Mouse (Mus musculus): ENCODE results near the gene Nat8f4.
"Not testable (repeated sequence)": the region's sequence is repeated elsewhere in the genome, so short reads cannot be mapped to it uniquely, and the experiment has no call there.

Gene Nat8f4

GRCm38 (mm10) chr6:85904642-85905061 is at the start of gene Nat8f4:
TSS of gene Nat8f4 (minus strand) at chr6:85904884.
- not testable (repeated sequence) for TF ChIP-seq GATA4 (IDR thresholded peaks at IDR 0.05; ENCODE audit: insufficient replicate concordance, low read length)

DNA sequence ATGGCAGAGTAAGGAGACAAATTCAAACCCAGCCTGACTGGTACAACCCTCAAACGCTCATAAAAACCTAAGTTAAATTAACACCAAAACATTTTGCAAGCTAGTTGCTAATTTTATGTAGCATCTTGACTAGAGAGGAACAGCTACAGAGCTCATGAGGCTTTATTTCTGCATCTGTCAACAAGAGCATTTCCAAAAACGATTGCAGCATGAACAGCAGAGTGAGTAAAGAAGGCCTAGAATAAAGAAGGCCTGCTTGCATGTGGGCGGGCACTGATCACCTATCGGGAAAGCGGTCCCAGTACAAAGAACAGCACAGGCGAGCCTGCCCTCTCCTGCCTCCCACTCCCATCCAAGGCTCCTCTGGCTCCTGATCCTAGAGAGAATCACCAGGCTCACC is 43.9 kb upstream of the Nat8f4 start:
- no peak for TF ChIP-seq GATA4 (IDR thresholded peaks at IDR 0.05; ENCODE audit: insufficient replicate concordance, low read length)

DNA sequence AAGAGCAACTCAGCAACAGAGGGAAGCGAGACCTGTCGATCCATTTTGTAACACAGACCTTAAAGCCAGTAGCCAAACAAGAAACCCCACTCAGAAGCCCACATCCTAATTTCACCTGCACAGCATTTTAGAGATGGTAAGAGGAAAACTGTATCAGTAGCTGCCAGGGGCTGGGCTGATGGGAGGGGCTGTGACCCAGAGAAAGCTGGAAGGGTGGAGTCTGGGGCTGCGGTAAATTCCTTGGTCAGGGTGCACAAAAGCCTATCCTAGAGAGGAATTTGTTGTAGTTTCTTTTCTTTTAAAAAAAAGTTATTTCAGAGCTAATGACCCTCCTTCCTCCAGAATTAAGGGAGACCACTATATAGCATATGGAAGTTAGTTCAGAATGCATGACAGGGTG is 37.8 kb upstream of the Nat8f4 start:
- no peak for TF ChIP-seq GATA4 (IDR thresholded peaks at IDR 0.05; ENCODE audit: insufficient replicate concordance, low read length)

DNA sequence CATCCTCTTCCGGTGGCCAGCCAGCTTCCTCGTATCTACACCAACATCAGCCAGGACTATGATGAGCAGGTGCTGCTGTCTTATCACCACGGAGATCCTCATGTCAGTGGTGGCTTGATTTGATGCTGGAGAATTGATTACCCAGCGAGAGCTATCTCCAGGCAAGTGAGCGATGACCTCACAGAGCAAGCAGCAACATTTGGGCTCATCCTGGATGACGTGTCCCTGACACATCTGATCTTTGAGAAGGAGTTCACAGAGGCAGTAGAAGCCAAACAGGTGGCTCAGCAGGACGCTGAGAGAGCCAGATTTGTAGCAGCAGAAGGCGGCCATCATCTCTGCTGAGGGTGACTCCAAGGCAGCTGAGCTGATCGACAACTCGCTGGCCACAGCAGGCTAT is 34.0 kb upstream of the Nat8f4 start:
- TF ChIP-seq GATA4 (IDR thresholded peaks at IDR 0.05; ENCODE audit: insufficient replicate concordance, low read length), result no peak

DNA sequence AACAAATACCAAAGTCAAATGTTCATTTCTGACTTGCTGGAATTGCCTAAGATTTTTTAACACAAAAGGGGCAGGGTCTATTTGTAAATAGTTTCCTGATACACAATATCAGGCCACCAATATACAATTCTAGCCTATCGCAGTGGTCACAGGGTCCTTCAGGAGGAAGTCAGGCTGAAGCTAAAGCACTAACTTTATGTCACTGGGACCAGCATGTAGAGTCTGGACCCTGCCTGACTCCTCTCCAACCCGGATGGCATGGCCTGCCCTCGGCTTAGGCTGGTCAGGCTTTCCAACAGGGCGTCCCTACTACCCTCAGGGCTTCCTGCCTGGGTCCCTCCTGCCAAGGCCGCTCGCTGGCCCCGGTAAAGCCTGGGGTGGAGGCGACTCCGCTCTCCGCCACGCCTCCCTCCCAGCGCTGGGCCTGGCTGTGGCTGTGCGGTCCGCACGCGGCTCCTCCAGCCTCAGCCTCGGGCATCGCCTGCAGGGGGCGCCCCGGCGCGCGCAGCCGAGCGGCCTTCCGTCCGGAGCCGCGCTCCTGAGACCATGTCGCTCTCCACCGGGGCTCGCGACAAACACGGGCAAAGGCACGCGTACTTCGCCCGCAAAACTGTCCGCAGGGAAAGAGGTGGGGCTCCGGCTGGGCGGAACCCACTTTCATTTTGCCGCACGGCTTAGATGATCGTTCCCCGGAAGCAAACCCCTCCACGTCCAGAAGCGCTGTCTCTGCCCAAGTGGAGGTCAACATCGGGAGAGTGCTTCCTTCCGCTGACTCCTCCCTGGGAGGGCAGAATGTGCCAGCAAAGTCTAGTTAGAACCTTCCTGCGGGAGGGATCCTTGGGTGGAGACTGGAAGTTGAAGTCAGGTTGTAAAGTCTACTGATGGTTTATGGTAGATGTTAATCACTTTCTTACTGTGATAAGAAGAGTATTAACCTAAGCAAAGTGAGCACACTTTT is 32.1 kb upstream of the Nat8f4 start:
- TF ChIP-seq GATA4 (IDR thresholded peaks at IDR 0.05; ENCODE audit: insufficient replicate concordance, low read length), result peak; percentile 10; the same call in 1 of the 2 replicates

- TF ChIP-seq GATA4 (IDR thresholded peaks at IDR 0.05; ENCODE audit: insufficient replicate concordance, low read length), result no peak
These were observed 31.0 kb upstream of the Nat8f4 start for GRCm38 (mm10) chr6:85935646-85936045.

GRCm38 (mm10) chr6:85934047-85934446 is 29.4 kb upstream of the Nat8f4 start:
- no peak for TF ChIP-seq GATA4 (IDR thresholded peaks at IDR 0.05; ENCODE audit: insufficient replicate concordance, low read length)

DNA sequence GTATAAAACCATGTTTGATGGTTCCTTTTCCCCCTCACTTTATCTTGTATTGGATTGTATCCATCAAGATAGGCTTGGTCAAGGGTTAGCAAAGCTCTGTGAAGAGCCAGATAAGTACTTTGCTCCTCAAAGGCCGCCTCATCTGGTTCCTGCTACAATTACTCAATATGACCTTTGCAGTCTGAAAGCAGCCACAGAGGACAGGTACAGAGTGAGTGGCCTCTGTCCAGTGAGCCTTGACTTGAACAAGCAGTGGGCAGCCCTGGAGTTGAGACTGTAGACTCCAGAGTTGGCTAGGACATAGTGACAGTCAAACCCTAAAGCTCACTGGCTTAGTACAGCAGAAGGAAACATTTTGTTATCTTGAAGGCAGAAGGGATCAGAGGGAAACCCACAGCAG is 24.6 kb upstream of the Nat8f4 start:
- no peak; the same call in 1 of the 2 replicates for TF ChIP-seq GATA4 (IDR thresholded peaks at IDR 0.05; ENCODE audit: insufficient replicate concordance, low read length)

DNA sequence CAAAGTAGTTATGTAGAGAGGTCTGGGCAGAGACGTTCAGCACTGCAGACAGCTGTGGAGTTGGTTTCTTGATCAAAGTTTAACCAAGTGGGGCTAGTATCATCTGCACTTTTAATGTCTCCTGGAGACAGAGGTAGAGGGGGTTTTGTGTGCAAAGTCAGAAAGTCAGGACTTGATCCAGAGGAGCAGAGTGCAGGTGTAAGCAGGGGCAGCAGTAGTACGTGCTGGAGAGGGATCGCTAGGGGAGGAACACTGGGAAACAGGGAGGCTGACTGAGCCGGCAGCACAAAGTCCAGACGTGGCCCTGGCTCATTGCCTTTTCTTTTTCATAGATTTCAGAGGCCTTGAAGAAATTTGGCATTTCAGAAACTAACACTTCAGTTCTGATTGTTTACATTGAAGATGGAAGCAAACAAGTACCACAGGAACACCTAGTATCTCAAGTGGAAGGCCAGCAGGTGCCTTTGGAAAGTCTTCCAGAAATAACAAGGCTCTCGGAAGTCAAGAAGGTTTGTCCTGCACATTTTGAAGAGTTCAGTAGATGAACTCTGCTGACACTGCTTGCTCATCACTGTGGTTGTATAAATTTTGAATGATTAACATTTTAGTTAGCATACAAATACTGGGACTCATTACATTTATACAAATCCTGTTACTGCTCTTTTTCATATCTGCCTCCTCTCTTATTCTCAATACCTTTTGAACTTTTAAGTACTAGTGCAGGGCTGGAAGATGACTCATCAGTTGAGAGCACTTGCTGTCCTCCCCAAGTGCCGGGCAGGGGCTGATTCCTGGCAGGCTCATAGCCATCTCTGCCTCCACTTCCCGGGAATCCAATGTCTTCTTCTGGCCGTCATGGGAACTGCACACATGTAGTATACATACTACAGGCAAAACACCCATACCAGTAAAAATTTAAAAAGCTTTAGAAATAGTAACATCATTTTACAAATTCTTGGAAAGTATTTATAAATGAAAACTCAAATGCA is 23.1 kb upstream of the Nat8f4 start:
- TF ChIP-seq GATA4 (IDR thresholded peaks at IDR 0.05; ENCODE audit: insufficient replicate concordance, low read length), result no peak

- no peak for TF ChIP-seq GATA4 (IDR thresholded peaks at IDR 0.05; ENCODE audit: insufficient replicate concordance, low read length)
These were observed 22.0 kb upstream of the Nat8f4 start for GRCm38 (mm10) chr6:85926709-85927108.

- no peak for TF ChIP-seq GATA4 (IDR thresholded peaks at IDR 0.05; ENCODE audit: insufficient replicate concordance, low read length)
These were observed 19.0 kb upstream of the Nat8f4 start for GRCm38 (mm10) chr6:85923643-85924042.

DNA sequence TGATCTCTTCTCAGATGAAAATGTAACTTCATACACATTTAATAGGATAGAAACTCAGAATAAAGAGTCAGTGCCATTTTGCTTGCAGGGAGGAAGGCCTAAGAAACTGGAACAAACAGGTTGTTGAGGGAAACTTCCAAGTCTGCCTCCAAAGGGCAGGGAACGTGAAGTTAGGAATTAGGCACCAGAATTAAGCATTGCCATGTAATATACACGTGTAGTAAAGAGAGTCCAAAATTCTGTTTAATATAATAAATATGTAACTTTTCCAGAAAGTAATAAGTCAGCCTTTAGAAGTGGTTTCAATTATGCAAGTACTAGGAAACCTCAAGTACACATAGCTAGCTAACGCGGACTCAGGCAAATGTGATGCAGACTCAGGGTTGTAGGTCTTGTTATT is 14.7 kb upstream of the Nat8f4 start:
- TF ChIP-seq GATA4 (IDR thresholded peaks at IDR 0.05; ENCODE audit: insufficient replicate concordance, low read length), result no peak

DNA sequence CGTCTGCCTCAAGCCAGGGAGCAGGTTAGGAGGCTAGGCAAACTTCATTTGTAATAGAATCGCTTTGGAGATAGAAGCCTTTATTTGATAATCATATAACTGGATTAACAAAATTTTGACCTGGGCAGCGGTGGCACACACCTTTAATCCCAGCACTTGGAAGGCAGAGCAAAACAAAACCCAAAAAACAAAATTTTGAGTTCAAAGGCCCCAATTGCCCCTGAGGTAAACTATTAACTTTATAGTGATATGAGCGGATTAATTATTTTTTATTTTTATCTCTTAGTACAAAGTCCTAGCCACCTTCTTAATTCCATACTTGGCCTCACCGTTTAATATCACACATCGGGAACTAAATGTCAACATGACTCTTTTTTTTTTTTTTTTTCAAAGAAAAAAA is 11.9 kb upstream of the Nat8f4 start:
- TF ChIP-seq GATA4 (IDR thresholded peaks at IDR 0.05; ENCODE audit: insufficient replicate concordance, low read length), result peak; percentile 41; the same call in 1 of the 2 replicates

DNA sequence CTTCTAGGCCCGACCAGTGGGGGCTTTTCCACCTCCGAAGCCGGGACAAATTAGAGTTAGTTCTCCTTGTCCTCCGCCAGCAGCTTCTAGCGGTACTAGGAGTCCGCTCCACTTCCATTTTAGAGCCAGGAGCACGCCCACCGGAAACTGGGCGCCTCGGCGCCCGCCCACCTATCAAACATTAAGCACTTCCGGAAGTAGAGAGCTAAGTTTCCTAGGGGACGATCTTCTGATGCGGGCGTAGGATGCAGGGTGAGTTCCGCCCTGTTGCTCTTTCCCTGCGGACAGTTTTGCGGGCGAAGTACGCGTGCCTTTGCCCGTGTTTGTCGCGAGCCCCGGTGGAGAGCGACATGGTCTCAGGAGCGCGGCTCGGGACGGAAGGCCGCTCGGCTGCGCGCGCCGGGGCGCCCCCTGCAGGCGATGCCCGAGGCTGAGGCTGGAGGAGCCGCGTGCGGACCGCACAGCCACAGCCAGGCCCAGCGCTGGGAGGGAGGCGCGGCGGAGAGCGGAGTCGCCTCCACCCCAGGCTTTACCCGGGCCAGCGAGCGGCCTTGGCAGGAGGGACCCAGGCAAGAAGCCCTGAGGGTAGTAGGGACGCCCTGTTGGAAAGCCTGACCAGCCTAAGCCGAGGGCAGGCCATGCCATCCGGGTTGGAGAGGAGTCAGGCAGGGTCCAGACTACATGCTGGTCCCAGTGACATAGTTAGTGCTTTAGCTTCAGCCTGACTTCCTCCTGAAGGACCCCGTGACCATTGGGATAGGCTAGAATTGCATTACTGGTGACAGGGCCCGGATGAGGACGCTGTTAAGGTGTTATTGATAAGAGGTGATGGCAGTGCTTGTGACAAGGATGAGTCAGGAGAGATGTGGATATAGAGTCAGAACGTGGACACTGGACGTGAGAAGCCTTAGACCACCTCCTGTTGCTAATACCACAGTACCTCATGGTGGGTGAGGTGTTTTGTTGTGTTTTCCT is 11.1 kb upstream of the Nat8f4 start, which contains the start of gene Nat8f1:
Gene Nat8f1 (minus strand): TSS at position 149 of the 975 bp plus-strand sequence.
- peak; percentile 13; the same call in 1 of the 2 replicates for TF ChIP-seq GATA4 (IDR thresholded peaks at IDR 0.05; ENCODE audit: insufficient replicate concordance, low read length)

Measured in liver, adult (tissue).